Comparison of ENCODE assay signal across 17 mouse cellular contexts in genomic region chr3:99046190-99046589, GRCm38 (mm10).
"Had no signal": no experiment of that assay in that cellular context is flagged by ENCODE, and none has a peak within 500 bp of the region (broad histone marks: within the 10 kb centered on the region; RNA-seq: fewer than 3 reads in every experiment).

No protein-coding gene starts in this region.

- ATAC-seq: lung, postnatal 0 days; midbrain, embryonic 13.5 days; midbrain, embryonic 15.5 days had no signal

- DNase-seq: lung, adult 2 months; lung, postnatal 14 days; lung, postnatal 36 days; right cerebral cortex, postnatal 14 days; thymus, adult 2 months; thymus, postnatal 25 days; thymus, postnatal 4 days had no signal

- H3K4me3 ChIP-seq: lung, embryonic 15.5 days; megakaryocyte, embryonic 14.5 days; midbrain, embryonic 13.5 days; midbrain, embryonic 15.5 days; neural tube, embryonic 12.5 days; stomach, embryonic 15.5 days had no signal

- H3K4me1 ChIP-seq: lung, embryonic 15.5 days; megakaryocyte, embryonic 14.5 days; midbrain, embryonic 13.5 days; midbrain, embryonic 15.5 days; neural tube, embryonic 12.5 days; stomach, embryonic 15.5 days had no signal

- H3K9me3 ChIP-seq: lung, embryonic 15.5 days; midbrain, embryonic 13.5 days; midbrain, embryonic 15.5 days; neural tube, embryonic 12.5 days; stomach, embryonic 15.5 days had no signal

- H3K27me3 ChIP-seq: lung, embryonic 15.5 days; megakaryocyte, embryonic 14.5 days; midbrain, embryonic 13.5 days; midbrain, embryonic 15.5 days; neural tube, embryonic 12.5 days; stomach, embryonic 15.5 days had no signal

- H3K9ac ChIP-seq: lung, embryonic 15.5 days; midbrain, embryonic 13.5 days; midbrain, embryonic 15.5 days; neural tube, embryonic 12.5 days; stomach, embryonic 15.5 days had no signal

- H3K36me3 ChIP-seq: lung, embryonic 15.5 days; midbrain, embryonic 13.5 days; midbrain, embryonic 15.5 days; neural tube, embryonic 12.5 days; stomach, embryonic 15.5 days had no signal

- H3K4me2 ChIP-seq: lung, embryonic 15.5 days; midbrain, embryonic 11.5 days; midbrain, embryonic 13.5 days; midbrain, embryonic 15.5 days; neural tube, embryonic 12.5 days; stomach, embryonic 15.5 days had no signal

- H3K27ac ChIP-seq: lung, embryonic 15.5 days; macrophage; midbrain, embryonic 13.5 days; midbrain, embryonic 15.5 days; neural tube, embryonic 12.5 days; stomach, embryonic 15.5 days; stomach, postnatal 0 days had no signal
